Mouse (Mus musculus) spleen, adult 12 weeks (tissue): ENCODE data around the gene Lrba.

Experiments
- DNase-seq: peaks from one replicate; pipeline ENCODE4 v3.0.0; 2022; ENCODE audit warnings: low spot score

Lrba gene

DNA sequence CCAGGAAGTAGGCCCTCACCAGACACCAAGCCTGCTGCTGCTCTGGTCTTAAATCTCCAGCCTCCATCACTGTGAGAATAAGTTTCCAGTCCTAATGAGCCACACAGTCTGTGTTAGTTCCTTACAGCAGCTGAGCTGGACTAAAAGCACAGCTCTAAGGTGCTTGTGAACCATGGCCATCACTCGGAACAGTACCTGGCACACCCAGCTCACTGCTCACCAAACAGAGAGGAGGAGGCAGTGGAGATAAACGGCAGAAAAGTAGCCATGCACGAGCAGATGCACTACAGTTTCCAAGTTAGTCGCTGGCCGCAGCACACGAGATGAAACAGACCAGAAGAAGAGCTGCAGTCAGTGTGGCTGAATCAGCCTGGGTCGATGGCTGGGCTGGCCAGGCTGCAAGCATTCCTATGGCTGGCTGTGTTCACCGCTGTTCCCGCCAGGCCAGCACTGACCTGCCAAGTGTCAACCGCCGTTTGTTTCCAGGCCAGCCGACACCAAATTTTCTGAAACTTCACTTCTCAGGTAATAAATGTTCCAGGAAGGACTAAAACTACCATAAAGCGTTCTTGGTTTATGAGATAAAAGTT, 573.5 kb downstream of the Lrba start:
- peak; percentile 26 for DNase-seq

DNA sequence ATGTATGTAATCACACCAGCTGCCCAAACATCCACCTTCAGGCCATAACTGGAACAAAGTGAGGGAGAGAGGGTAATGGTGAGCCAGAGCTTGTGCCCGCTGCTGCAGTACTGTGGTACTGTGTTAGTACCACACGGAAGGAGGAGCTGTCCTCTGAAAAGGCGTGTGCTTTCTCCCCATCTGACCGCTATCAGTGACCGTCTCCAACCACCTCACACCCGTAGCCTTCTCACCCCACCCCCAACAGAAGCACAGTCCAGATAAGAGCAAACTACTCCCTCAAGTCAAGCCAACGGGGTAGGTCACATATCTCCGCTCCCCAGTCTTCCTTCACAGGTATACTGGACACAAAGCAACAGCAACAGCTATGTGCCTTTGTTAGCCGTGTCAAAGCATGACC, 574.6 kb downstream of the Lrba start:
- DNase-seq = peak; percentile 65

DNA sequence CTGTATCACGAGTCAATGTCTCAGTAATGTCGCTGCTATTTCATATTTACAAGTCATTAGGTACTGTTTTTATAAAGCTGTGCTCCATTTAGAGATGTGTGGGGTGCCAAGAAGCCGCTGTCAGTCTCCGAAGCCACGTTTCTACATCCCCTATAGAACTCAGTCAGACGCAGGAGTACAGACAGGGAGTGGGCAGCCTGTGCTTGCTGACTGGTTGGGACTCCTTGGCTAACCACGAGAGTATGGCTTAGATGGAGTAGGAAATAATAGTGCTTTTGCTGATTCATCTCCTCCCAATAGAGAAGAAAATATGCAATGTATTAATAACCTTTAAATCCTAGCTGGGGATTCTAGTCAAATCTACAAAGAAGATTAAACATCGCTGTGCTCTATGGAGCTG, 576.4 kb downstream of the Lrba start:
- no peak for DNase-seq

DNA sequence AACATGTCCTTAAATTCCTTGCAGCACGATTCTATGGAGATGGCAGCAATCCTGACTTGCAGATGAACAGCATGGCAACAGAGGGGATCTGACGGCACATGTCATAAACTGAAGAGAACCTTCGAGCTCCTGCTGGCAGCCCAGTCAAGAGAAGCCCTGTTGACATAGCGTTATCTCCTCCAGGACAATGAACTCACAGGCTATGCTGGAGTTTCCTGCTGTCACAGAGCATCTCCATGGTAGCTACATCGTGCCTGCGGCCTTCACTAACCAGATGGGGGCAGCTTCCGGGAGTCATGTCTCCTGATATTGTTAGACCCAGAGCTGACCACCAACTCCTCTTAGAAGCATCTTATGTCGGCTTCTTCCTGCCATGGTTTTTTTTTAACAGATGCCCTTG, 578.3 kb downstream of the Lrba start:
- no peak for DNase-seq

DNA sequence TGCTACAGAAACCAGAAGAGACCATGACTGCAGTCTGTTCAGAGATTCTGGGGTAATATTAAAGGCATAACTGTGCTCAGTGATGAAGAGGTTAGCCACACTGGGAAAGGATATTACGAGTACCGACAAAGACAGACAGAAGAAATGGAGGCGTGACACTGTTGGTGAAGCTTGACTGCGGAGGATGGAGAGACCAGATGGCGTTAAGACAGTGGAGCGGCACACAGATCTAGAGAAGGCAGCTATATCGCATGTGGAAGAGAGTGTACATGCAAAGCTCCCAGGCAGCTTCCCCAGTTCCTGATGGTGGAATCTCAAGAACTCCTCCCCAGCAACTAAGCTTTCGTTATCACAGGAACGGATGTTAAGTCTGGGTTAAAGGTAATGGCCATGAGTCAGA, 579.8 kb downstream of the Lrba start:
- DNase-seq = no peak

DNA sequence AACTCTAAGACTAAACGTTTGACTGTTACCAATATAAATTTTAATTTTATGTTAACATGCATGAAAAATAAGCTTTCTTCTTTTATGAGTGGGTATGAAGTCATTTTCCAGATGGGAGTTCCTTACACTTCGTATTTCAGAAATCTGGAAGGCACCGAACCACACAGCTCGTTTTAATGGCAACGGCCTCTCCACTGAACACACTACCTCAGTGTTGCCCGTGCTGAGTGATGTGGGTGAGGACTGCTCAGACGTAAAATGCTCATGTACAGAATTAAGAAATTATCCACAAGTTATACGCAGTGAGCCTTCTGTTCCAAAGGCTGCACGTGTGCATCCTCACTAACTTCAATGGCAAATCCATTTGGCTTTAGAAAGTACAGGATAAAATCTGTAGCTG, 582.4 kb downstream of the Lrba start:
- DNase-seq = no peak

DNA sequence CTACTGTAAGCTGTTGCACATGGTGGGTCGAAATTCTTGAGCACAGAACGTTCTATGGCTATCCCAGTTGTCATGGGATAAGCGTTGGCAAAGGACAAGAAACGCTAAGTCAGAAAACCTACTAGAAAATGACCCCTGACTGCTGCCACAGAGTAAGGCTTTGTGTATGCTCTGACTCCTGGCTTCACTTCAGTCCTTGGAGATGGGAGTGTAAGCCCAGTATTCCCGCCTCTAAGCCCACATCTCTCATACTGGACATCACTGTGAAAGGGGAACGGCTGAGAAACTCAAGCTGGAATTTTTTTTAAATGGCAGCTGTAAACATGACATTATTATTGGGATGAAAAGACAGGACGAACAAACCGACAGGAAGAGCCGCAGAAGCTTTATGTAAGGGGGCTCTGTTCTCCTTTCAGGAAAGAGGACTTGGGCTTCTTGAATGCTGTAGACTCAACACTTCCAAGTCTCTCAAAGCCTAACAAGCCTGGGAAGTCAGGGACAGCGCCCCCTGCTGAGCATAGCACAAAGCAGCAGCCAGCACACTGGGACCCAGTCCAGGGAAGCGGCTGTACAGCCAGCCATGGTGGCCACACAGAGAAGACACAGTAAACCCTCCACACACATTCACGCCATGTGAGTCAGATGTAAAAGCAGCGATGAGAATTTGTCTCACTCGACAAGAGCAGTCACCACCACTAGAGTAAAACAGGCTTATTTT, 583.4 kb downstream of the Lrba start:
- DNase-seq = peak; percentile 25

DNA sequence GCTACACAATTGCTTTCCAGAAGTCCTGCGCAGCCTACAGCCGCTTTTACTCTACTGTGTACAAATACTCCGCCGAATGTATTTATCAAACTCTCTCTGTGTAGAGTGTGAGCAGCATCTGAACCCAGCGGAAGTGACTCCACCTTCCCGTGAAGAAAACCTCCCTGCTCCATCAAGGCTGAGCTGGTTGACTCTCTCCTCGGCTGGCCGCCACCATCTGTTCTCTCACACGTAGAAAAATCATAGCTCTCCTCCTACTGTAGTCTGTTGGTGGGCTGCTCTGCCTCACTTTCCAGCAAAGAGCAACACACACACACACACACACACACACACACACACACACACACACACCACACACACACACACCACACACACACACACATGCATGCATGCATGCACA, 584.7 kb downstream of the Lrba start:
- no peak for DNase-seq

DNA sequence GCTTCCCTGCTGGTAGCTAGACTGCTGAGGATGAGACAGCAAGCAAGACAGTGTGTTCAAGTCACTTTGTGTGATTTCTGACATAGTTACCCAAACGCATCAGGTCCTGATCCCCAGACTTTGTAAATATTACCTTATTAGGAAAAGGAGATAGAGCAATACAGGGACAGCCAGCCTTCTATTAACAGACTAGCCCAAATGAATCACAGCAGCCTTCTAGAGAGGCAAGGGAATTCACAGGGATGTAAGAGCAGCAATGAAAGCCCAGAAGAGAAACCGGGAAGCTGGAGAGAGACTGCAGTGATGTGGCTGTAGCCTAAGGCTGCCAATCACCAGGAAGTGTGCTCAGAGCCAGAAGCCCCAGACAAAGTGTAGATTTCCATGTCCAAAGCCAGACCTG, 585.2 kb downstream of the Lrba start:
- DNase-seq = no peak

DNA sequence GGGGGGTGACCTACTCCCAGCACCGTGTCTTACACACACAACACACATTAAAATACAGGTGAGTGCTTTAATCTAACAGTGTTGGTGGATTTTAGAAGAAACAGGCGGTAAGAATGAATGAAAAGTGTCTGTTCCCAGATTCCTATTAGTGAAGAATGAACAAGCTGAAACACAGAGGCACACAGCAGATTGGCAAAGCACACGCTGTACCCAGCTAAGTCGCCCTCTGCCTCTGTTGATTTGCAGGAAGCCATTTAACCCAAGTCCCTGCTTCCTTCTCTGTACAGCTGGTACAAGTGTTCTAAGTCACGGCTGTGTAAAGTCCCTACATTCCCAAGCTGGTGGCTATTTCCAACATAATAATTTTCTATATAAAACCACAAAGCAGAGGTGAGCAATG, 586.4 kb downstream of the Lrba start:
- no peak for DNase-seq

DNA sequence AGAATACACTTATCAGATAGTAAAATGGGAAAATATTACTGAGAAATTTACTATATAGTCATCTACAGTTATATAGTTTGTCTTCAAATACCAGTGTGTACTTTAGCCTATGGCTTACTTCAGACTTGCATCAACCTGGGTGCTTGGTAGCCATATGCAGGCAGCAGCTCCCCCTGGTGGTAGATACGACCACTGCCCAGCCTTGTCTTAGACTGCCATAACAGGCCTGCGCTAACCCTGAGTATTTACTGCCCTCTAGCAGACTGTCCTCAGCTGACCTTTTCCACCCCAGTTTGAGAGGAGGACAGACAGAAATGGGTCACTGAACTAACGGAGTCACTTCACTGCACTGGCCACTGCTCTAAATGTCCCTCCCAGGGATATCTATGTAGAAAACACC, 588.2 kb downstream of the Lrba start:
- peak; percentile 59 for DNase-seq

DNA sequence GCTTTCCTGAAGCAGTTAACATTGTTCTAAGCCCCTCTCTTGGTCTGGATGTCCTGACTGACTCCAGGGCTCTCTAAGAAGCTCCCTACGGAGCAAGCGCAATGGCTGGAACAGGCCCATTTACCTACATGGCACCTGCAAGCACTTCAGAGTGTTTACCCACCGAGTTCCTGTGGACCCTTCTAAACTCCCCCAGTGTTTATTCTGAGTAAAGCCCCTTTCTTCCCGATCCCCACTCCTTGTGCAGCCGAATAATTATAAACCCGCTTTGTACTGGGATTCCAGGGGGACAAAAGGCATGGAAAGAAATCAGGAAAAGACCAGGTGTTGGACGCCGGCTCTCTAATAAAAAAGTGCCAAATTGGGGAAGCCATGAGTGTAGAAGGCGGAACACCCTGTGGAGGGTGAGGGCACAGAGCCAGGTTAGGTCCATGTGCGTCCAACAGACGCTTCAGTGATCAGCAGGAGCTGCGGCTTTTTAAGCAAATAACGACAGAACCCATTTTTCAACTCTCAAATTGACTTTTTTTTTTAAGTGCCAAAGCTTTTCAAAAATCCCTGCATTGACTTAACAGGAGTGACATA, 593.6 kb downstream of the Lrba start:
- DNase-seq = no peak

DNA sequence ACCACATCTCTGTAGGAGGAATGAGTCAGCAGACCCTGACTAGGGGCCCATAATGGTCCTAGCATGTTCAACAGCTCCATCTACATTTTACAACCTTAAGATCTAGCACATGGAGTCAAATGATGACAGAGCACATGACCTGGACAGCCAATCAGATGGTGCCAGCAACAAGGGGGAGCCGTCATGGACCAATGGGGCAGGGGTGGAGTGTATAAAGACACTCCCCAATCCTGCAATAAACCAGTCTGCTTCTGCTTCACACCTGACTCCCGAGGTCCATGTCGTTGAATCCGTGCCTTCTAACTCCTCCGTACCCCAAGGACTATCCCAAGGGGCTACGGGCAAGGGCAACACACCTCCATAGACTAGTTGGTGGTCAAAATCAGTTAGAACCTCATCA, 594.9 kb downstream of the Lrba start:
- no peak for DNase-seq

DNA sequence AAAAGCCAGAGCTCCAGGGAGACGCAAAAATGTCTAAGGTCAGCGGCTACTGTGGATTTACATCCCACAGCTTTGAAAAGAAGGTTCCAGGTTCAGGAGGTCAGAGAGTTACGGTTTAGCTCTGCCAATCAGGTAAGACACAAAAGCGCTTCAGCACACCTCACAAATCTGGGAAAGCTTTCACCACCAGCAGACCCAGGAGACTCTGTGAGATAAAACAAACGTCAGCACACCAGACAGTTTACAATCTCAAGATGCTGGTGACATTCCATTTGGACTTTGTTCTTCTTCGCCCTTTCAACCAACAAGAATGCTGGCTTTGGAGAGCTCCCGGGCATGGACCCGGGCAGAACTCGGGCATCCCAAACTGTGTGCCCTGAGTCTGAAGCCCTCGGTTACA, 595.9 kb downstream of the Lrba start:
- no peak for DNase-seq

DNA sequence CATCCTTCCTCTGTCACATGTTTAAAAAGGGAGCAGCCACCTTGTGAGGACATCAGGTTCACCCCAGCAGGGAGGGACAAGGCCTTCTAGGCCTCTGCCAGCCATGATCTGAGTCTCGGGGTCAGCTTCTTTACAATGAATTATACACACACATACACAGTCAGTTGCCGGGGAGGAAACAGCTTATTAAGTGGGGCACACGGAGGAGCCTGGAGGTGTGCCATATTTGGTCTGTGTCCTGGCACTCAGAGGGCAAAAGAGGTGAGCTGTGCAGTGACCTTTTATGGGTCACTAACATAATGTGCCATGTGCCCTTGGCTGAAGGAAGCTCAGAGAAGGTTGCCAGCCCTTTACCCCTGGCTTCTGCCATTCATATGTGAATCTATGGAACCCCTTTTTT, 596.9 kb downstream of the Lrba start:
- no peak for DNase-seq

DNA sequence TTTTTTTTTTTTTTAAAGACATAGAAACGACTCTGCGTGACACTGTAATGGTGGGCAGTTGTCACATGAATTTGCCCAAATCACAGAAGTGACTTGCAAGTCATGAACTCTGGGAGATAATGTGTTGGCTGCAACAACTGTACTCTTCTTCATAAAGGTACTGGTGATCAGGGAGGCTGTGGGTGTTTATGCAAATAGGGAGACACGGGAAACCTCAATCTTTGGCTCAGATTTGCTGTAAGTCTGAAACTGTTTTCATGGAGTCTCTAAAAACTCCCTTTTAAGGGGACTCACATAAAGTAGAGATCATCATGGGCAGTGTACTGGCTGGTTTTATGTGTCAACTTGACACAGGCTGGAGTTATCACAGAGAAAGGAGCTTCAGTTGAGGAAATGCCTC, 603.0 kb downstream of the Lrba start:
- no peak for DNase-seq

DNA sequence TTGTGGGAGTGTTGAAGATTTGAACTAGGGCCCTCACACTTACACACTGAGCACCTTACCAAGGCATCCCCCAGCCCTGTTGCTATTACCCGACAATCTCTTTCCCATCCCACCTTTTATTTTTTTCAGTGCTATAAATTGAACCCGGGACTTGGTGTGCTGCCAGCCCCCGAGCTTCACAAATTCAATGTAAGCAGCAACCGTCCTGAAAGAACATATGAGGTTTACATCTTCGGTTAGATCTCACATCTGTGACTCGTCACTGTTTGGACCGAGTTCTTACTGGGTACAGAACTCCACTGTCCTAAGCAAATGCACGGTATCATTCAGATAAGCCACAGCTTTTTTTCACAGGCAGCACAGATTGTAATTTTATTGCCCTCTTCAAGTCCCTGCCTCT, 607.6 kb downstream of the Lrba start:
- DNase-seq = no peak
